Mouse (Mus musculus) common myeloid progenitor, adult 5-6 weeks (primary cell): ENCODE results near the gene Gm21748. TPM values are rescaled to one million over a fixed set of nuclear protein-coding genes. Genes with fewer than 3 reads are reported as not detected.
"Not testable (repeated sequence)": the region's sequence is repeated elsewhere in the genome, so short reads cannot be mapped to it uniquely, and the experiment has no call there.

Source experiments
- ATAC-seq: replicated peaks from 2 replicates; pipeline ENCODE4 v1.8.0; 2016; ENCODE audit warnings: low read depth, mild to moderate bottlenecking, moderate TSS enrichment, inconsistent platforms; ENCODE audit not compliant: poor library complexity, severe bottlenecking
- total RNA-seq: library from RNA; stranded (forward); fragments of 200-1000, 187-1606 nt; gene quantifications from 2 replicates; pipeline ENCODE4 v1.2.3, GENCODE M21; 2017

Gene Gm21748
- not detected in 2 replicates for total RNA-seq

GRCm38 (mm10) chrY:90839077-90839476, at the start of gene Gm21748:
Gene Gm21748 (minus strand): TSS chrY:90839177.
- not testable (repeated sequence) for ATAC-seq

Other genes starting within 250 kb of the Gm21748 start
- not detected in 2 replicates for gene Gm21860, start 84.4 kb downstream of the Gm21748 start, total RNA-seq
- gene Gm47283, start 54.4 kb downstream of the Gm21748 start, total RNA-seq: not detected in 2 replicates